Mouse (Mus musculus) stomach, embryonic 14.5 days (tissue): ENCODE data around the gene Nt5c3. TPM values are rescaled to one million over a fixed set of nuclear protein-coding genes. Genes with fewer than 3 reads are reported as not detected.

Experiments used
- ATAC-seq: fragments of 200-750 bp; cut with Nextera tagmentation; 2 replicates; pipeline ENCODE4 v1.8.0; 2017; ENCODE audit warnings: low read depth, moderate TSS enrichment; ENCODE audit not compliant: insufficient number of reproducible peaks, insufficient read depth, low FRiP score
- H3K27ac ChIP-seq: fragments of 300-500 bp; sonication (generic); 2 replicates; pipeline ENCODE4 v1.5.1; 2014; ENCODE audit warnings: mild to moderate bottlenecking, low read length, moderate library complexity, mixed read lengths
- H3K27me3 ChIP-seq: fragments of 300-500 bp; sonication (generic); 2 replicates; pipeline ENCODE4 v1.6.1; 2014; ENCODE audit warnings: low read length, control low read depth, mixed read lengths; ENCODE audit not compliant: control insufficient read depth, insufficient read depth
- H3K36me3 ChIP-seq: fragments of 300-500 bp; sonication (generic); 2 replicates; pipeline ENCODE4 v1.6.1; 2014; ENCODE audit warnings: mild to moderate bottlenecking, control low read depth, low read length, moderate library complexity, mixed read lengths; ENCODE audit not compliant: control insufficient read depth, insufficient read depth
- H3K4me1 ChIP-seq: fragments of 300-500 bp; sonication (generic); 2 replicates; pipeline ENCODE4 v1.6.1; 2014; ENCODE audit warnings: low read length, control low read depth, mixed read lengths; ENCODE audit not compliant: control insufficient read depth, insufficient read depth
- H3K4me2 ChIP-seq: fragments of 300-500 bp; sonication (generic); replicated peaks from 2 replicates; pipeline ENCODE4 v1.6.1; 2014; ENCODE audit warnings: low read depth, low read length, control low read depth
- H3K4me3 ChIP-seq: fragments of 300-500 bp; sonication (generic); 2 replicates; pipeline ENCODE4 v1.5.1; 2014; ENCODE audit warnings: low read depth, low read length, control low read depth
- H3K9ac ChIP-seq: fragments of 300-500 bp; sonication (generic); replicated peaks from 2 replicates; pipeline ENCODE4 v1.6.1; 2014; ENCODE audit warnings: low read depth, mild to moderate bottlenecking, control low read depth, low read length, moderate library complexity, mixed read lengths
- H3K9me3 ChIP-seq: fragments of 300-500 bp; sonication (generic); 2 replicates; pipeline ENCODE4 v1.6.1; 2016; ENCODE audit warnings: low read depth, low read length, control low read depth; ENCODE audit not compliant: control insufficient read depth
- WGBS: fragments of 180-500 bp; shearing (Covaris S2); extraction: QIAGEN DNeasy Blood & Tissue Kit; methylation state at CpG from one replicate; pipeline ENCODE4 v1.1.7; 2014; 5-methylcytosine and 5-hydroxymethylcytosine counted together
- polyA plus RNA-seq: library from polyadenylated mRNA; unstranded; fragments of >200 nt; fragmentation: Nextera tagmentation; extraction: Ambion mirVana; gene quantifications from 2 replicates; pipeline ENCODE4 v1.2.1, GENCODE M21; 2014

Gene Nt5c3
- polyA plus RNA-seq, 1 experiment from 2014 or later, result 75.1 TPM

DNA sequence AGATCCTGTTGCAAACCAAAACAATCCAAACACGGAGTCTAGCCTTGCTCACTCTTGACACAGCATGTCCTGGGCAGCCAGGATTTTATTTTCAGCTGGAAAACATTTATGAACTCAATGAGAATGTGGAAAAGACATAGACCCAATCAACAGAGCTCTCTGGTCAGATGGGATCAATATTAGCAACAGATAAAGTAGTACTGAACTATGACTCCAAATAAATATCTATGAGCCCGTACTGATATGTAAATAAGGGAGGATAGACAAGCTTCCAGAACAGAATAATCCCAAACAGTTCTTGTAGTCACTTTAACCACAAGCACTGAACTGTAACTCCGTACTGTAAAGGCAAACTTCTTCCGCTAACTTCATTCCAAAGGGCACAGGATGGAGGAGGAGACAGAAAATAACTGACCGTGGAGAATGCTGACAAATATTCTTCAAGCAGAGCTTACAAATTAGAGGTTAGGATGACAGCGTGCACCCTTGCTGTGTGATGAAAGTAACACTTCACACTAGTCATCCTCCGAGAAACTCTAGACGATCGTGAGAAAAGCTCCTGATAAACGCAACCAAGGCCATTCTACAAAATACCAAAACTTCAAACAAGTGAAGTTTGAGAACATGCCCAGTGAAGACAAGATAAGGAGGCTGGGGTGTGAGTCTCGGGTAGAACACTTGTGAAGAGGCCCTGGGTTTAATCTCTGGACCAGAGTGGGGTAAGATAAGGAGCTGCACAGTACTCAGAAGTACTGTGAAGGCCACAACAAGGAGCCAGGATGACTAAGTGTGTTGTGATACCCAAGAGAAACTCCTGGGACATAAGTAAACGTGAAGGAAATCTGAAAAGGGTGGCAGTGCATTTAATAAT, 3.3 kb downstream of the Nt5c3 start:
- no peak overlapping the region for H3K9ac ChIP-seq
- H3K27me3 ChIP-seq, result no peaks in the 10 kb centered on the region
- no peak for ATAC-seq
- H3K4me1 ChIP-seq, result 0 out of 2 replicates have a peak, but pooled peaks cover 4% of the 10 kb centered on the region
- H3K4me3 ChIP-seq, result no peak overlapping the region
- H3K36me3 ChIP-seq, result no peaks in the 10 kb centered on the region
- H3K9me3 ChIP-seq, result no peaks in the 10 kb centered on the region
- WGBS, result 67% methylated on average over 12 of the region's 12 CpGs
- no peak overlapping the region for H3K27ac ChIP-seq
- H3K4me2 ChIP-seq, result no peak overlapping the region

DNA sequence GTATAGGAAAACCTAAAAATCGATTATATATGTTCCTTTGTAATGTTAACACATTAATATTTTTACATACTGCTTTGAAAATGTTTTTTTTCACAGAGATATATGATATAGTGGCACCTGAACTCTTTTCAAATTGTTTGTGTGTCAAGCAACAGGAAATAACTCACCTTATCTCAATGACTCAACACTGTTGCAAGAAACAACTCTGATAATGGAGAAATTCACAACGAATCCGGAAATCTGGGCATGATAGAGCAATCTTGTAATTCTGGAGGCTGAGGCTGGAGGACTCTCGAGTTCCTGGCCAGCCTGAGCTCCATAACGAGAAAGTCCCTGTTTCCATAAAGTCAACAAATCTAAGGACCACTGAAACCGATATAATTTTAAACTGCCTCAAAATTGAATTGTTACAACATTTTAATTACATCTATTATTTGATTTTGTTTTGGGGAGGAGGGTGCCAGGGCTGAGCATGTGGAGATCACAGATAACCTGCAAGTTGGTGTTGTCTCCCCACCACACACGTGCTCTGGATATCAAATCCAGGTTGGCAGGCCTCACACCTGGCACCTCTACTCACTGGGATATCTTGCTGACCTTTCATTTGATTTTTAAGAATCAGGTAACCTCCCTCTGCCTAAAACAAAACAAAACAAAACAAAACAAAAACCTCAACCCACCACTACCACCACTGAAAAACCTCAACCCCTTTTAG, 4.2 kb downstream of the Nt5c3 start:
- H3K4me2 ChIP-seq, result no peak overlapping the region
- H3K9ac ChIP-seq, result no peak overlapping the region
- H3K27ac ChIP-seq, result no peak overlapping the region
- H3K27me3 ChIP-seq, result no peaks in the 10 kb centered on the region
- H3K4me1 ChIP-seq, result 0 out of 2 replicates have a peak, but pooled peaks cover 4% of the 10 kb centered on the region
- no peaks in the 10 kb centered on the region for H3K9me3 ChIP-seq
- H3K4me3 ChIP-seq, result no peak overlapping the region
- no peak for ATAC-seq
- WGBS, result 78% methylated on average over 7 of the region's 7 CpGs
- no peaks in the 10 kb centered on the region for H3K36me3 ChIP-seq

- Histone ChIP-seq H3K36me3 (no peaks in the 10 kb centered on the region), H3K4me3 (no peak overlapping the region), H3K4me2 (no peak overlapping the region), H3K27me3 (no peaks in the 10 kb centered on the region), H3K4me1 (peaks cover 12% of the 10 kb centered on the region; the same call in 1 of the 2 replicates), H3K9ac (no peak overlapping the region), H3K9me3 (no peaks in the 10 kb centered on the region), H3K27ac (peak overlapping the region; percentile 45; the same call in 1 of the 2 replicates)
- 50% methylated on average over 12 of the region's 12 CpGs for WGBS
- ATAC-seq, result peak; percentile 70
Measured at GRCm38 (mm10) chr6:56917578-56918368, 6.0 kb downstream of the Nt5c3 start.

DNA sequence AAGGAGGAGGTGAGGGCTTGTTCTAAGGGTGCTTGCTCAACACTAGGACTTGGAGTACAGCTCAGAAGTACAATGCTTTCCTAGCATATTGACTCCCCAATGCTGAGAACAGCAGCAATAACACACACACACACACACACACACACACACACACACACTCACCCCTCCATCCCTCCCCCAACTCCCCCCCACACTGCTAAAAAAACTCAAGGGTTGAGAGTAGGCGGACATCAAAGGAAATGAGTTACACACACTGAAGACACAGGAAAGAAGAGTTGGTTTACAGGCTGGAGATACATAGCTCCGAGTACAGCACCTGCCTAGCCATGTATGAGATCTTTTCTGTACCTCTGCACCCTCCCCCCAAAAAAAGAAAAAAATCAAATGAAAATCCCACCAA, 7.5 kb downstream of the Nt5c3 start:
- H3K4me1 ChIP-seq, result peaks cover 12% of the 10 kb centered on the region; the same call in 1 of the 2 replicates
- H3K4me2 ChIP-seq, result no peak overlapping the region
- H3K4me3 ChIP-seq, result no peak overlapping the region
- H3K27me3 ChIP-seq, result no peaks in the 10 kb centered on the region
- no peaks in the 10 kb centered on the region for H3K36me3 ChIP-seq
- no peaks in the 10 kb centered on the region for H3K9me3 ChIP-seq
- no peak for ATAC-seq
- H3K9ac ChIP-seq, result no peak overlapping the region
- WGBS, result 88% methylated on average over 2 of the region's 2 CpGs
- no peak overlapping the region for H3K27ac ChIP-seq

DNA sequence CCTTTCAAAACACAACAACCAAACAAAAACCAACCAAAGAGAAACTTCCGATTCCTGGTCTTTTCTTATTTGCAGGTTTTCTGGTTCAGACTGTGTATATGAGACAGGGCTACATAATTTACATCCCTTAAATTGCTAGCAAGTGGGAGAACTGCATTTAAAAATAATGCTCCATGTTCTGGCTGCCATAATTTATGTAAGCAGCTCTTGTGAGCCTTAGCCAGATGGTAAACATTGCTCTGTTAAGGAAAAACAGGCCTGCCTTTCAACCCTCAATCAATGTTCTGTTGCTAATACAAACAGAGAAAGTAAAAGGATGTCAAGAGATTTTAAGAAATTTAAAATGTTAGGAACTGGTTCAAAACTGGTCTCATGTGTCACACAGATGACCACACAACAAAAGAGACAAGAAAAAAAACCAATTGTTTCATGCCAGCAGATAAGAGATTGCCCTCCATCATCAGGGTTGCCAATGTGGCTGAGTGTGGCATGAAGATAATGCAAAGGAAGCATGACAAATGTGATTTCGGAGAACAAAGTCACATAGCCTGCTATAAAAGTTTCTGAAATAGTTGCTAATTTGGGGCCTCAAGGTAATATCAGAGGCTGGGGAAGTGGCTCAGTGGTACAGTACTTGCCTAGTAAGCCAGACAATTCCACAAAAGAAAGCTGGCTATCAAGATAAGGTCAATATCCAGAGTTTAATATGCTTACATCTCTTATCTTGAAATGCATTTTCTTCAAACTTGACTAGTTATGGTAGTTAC, 10.5 kb downstream of the Nt5c3 start:
- no peaks in the 10 kb centered on the region for H3K27me3 ChIP-seq
- H3K4me2 ChIP-seq, result no peak overlapping the region
- no peak overlapping the region for H3K4me3 ChIP-seq
- H3K36me3 ChIP-seq, result no peaks in the 10 kb centered on the region
- no peak overlapping the region for H3K9ac ChIP-seq
- no peaks in the 10 kb centered on the region for H3K9me3 ChIP-seq
- ATAC-seq, result no peak
- 78% methylated on average over 2 of the region's 2 CpGs for WGBS
- H3K4me1 ChIP-seq, result peaks cover 12% of the 10 kb centered on the region; the same call in 1 of the 2 replicates
- H3K27ac ChIP-seq, result no peak overlapping the region

GRCm38 (mm10) chr6:56910910-56911309, 12.8 kb downstream of the Nt5c3 start:
- H3K4me3 ChIP-seq, result no peak overlapping the region
- no peak overlapping the region for H3K4me2 ChIP-seq
- H3K27me3 ChIP-seq, result no peaks in the 10 kb centered on the region
- H3K9me3 ChIP-seq, result no peaks in the 10 kb centered on the region
- H3K36me3 ChIP-seq, result no peaks in the 10 kb centered on the region
- peak; percentile 61; the same call in 1 of the 2 replicates for ATAC-seq
- peaks cover 7% of the 10 kb centered on the region; the same call in 1 of the 2 replicates for H3K4me1 ChIP-seq
- no peak overlapping the region for H3K9ac ChIP-seq
- 73% methylated on average over 2 of the region's 2 CpGs for WGBS
- H3K27ac ChIP-seq, result no peak overlapping the region

DNA sequence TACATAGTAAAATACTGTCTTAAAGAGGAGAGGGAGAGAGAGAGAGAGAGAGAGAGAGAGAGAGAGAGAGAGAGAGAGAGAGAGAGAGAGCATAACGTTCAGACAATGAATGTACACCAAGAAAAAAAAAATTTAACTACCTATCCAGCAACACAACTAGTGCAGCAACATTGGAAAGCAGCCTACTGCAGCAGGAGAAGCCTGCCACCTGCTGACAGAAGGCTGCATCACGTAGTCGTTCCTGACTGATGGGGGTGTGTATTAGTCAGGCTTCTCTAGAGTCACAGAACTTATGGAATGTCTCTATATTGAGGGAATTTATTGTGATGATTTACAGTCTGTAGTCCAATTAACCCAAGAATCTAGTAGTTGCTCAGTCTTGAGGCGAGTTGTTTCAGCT, 14.8 kb downstream of the Nt5c3 start:
- no peak for ATAC-seq
- Histone ChIP-seq H3K4me3 (no peak overlapping the region), H3K36me3 (no peaks in the 10 kb centered on the region), H3K27me3 (no peaks in the 10 kb centered on the region), H3K9me3 (no peaks in the 10 kb centered on the region), H3K4me1 (peaks cover 14% of the 10 kb centered on the region), H3K9ac (no peak overlapping the region), H3K4me2 (no peak overlapping the region), H3K27ac (no peak overlapping the region)
- WGBS, result 7% methylated on average over 4 of the region's 4 CpGs
